Comparison of ENCODE assay signal across 12 mouse cellular contexts in genomic region chrX:167167282-167167681, GRCm38 (mm10). TPM values are rescaled to one million over a fixed set of nuclear protein-coding genes. Genes with fewer than 3 reads are reported as not detected.
DNase-seq lines count a peak whose midpoint lies in the region; ATAC-seq and TF ChIP-seq lines count a peak whose summit lies in the region.
"Had no signal": no experiment of that assay in that cellular context is flagged by ENCODE, and none has a peak within 500 bp of the region (broad histone marks: within the 10 kb centered on the region; RNA-seq: fewer than 3 reads in every experiment).

No protein-coding gene starts in this region.

- intact Hi-C loops in heart, postnatal 14 days (cut with DNase I) = no loop called here

- no peak overlapping the region for H3K4me3 ChIP-seq in liver, embryonic 16.5 days (ENCODE audit: low read depth, low read length)
- no peak overlapping the region for H3K4me3 ChIP-seq in forebrain, embryonic 13.5 days
- H3K4me3 ChIP-seq in midbrain, postnatal 0 days (ENCODE audit: low read depth, low read length) = no peak overlapping the region
- H3K4me3 ChIP-seq: embryonic facial prominence, embryonic 13.5 days had no signal

- H3K27me3 ChIP-seq in liver, embryonic 16.5 days (ENCODE audit: control insufficient read depth, insufficient read depth, low read depth, low read length) = no peaks in the 10 kb centered on the region; the same call in 1 of the 2 replicates
- peaks cover 18% of the 10 kb centered on the region; the same call in 1 of the 2 replicates for H3K27me3 ChIP-seq in forebrain, embryonic 13.5 days
- H3K27me3 ChIP-seq in midbrain, postnatal 0 days (ENCODE audit: insufficient read depth, low read length) = no peaks in the 10 kb centered on the region

- H3K27ac ChIP-seq in liver, embryonic 16.5 days (ENCODE audit: low read length) = no peak overlapping the region
- no peak overlapping the region for H3K27ac ChIP-seq in forebrain, embryonic 13.5 days
- H3K27ac ChIP-seq in midbrain, postnatal 0 days (ENCODE audit: low read depth, low read length) = no peak overlapping the region
- H3K27ac ChIP-seq: embryonic facial prominence, embryonic 13.5 days had no signal

- H3K4me2 ChIP-seq in liver, embryonic 16.5 days (ENCODE audit: low read depth, low read length) = no peak overlapping the region
- no peak overlapping the region for H3K4me2 ChIP-seq in forebrain, embryonic 13.5 days
- H3K4me2 ChIP-seq in midbrain, postnatal 0 days (ENCODE audit: low read depth, low read length, poor library complexity, severe bottlenecking) = no peak overlapping the region
- H3K4me2 ChIP-seq: embryonic facial prominence, embryonic 13.5 days had no signal

- H3K9ac ChIP-seq in liver, embryonic 16.5 days (ENCODE audit: low read depth, low read length) = no peak overlapping the region
- H3K9ac ChIP-seq in forebrain, embryonic 13.5 days = no peak overlapping the region
- no peak overlapping the region for H3K9ac ChIP-seq in midbrain, postnatal 0 days (replicated peaks; ENCODE audit: low read length, poor library complexity, severe bottlenecking)
- H3K9ac ChIP-seq: embryonic facial prominence, embryonic 13.5 days had no signal

- H3K9me3 ChIP-seq in liver, embryonic 16.5 days (replicated peaks; ENCODE audit: control insufficient read depth, low read length) = no peaks in the 10 kb centered on the region
- H3K9me3 ChIP-seq in forebrain, embryonic 13.5 days (replicated peaks) = no peaks in the 10 kb centered on the region
- H3K9me3 ChIP-seq in midbrain, postnatal 0 days (ENCODE audit: low read length) = no peaks in the 10 kb centered on the region
- H3K9me3 ChIP-seq: embryonic facial prominence, embryonic 13.5 days had no signal

- H3K36me3 ChIP-seq in liver, embryonic 16.5 days (ENCODE audit: control insufficient read depth, insufficient read depth) = no peaks in the 10 kb centered on the region
- H3K36me3 ChIP-seq in forebrain, embryonic 13.5 days (ENCODE audit: poor library complexity, severe bottlenecking) = no peaks in the 10 kb centered on the region
- H3K36me3 ChIP-seq in midbrain, postnatal 0 days (ENCODE audit: insufficient read depth, low read length) = no peaks in the 10 kb centered on the region
- H3K36me3 ChIP-seq: embryonic facial prominence, embryonic 13.5 days had no signal

- 0 out of 2 replicates have a peak, but pooled peaks have one; percentile 21 for ATAC-seq in liver, embryonic 16.5 days (ENCODE audit: low read depth)
- ATAC-seq in hematopoietic stem cell, adult 5-6 weeks (replicated peaks in 1 of 2; ENCODE audit: insufficient read depth in 1 of 2, low FRiP score in 2 of 2, low TSS enrichment in 1 of 2, low read depth in 1 of 2, poor library complexity in 2 of 2, severe bottlenecking in 2 of 2) = peak; percentile 68 to 71; a peak in 3 of 4 replicates
- ATAC-seq in monocyte, adult 5-6 weeks (replicated peaks; ENCODE audit: insufficient number of reproducible peaks, low FRiP score, low TSS enrichment, poor library complexity, severe bottlenecking) = peak; percentile 92
- ATAC-seq in forebrain, embryonic 13.5 days = no peak
- ATAC-seq in midbrain, postnatal 0 days (ENCODE audit: low FRiP score) = no peak
- ATAC-seq: midbrain, embryonic 16.5 days had no signal

- TF ChIP-seq CTCF in midbrain, postnatal 0 days (IDR thresholded peaks at IDR 0.05) = no peak

- DNase-seq in heart, adult 18-20 months = peak; percentile 52 to 76
- DNase-seq in heart, postnatal 14 days = no peak
- no peak for DNase-seq in liver
- DNase-seq in midbrain, postnatal 0 days (ENCODE audit: low spot score) = no peak
- DNase-seq: cerebellum, adult 11 months; right cerebral cortex, adult 18-20 months had no signal

- H3K4me1 ChIP-seq in liver, embryonic 16.5 days (ENCODE audit: control insufficient read depth, low read depth, low read length) = no peaks in the 10 kb centered on the region
- no peaks in the 10 kb centered on the region for H3K4me1 ChIP-seq in forebrain, embryonic 13.5 days
- no peaks in the 10 kb centered on the region for H3K4me1 ChIP-seq in midbrain, postnatal 0 days (ENCODE audit: insufficient read depth, low read length)
- H3K4me1 ChIP-seq: embryonic facial prominence, embryonic 13.5 days had no signal

- 33% methylated on average over 2 of the region's 2 CpGs for WGBS in liver, embryonic 16.5 days (ENCODE audit: insufficient replicate concordance)
- 52% methylated on average over 2 of the region's 2 CpGs for WGBS in forebrain, embryonic 13.5 days
- WGBS in midbrain, postnatal 0 days = 72% methylated on average over 2 of the region's 2 CpGs

RNA-seq across cellular contexts. Expression of gene Tmsb4x, which starts 41.8 kb away (rescaled TPM):
- 100 to 1,000 TPM; 525 to 536 TPM for total RNA-seq in heart, adult 18-20 months (2021)
- 100 to 1,000 TPM; 543 to 602 TPM for total RNA-seq in heart, postnatal 14 days (2021)
- 1,121 and 1,210 TPM in 2 replicates for polyA plus RNA-seq in liver, embryonic 16.5 days (2015; fragmentation: Nextera tagmentation; extraction: Ambion mirVana)
- total RNA-seq in hematopoietic stem cell, adult 5-6 weeks (2017) = 644 and 1,558 TPM in 2 replicates
- 8,846 to 11,803 TPM (median 11,494 TPM) in 3 replicates for total RNA-seq in monocyte, adult 5-6 weeks (2017)
- polyA plus RNA-seq in forebrain, embryonic 13.5 days (2015; fragmentation: Nextera tagmentation; extraction: Ambion mirVana) = 6,273 and 8,315 TPM in 2 replicates
- total RNA-seq in midbrain, postnatal 0 days (2014; rRNA removed) = 1,032 and 1,416 TPM in 2 replicates
- polyA plus RNA-seq in midbrain, postnatal 0 days (2015; fragmentation: Nextera tagmentation; extraction: Ambion mirVana) = 4,228 and 4,382 TPM in 2 replicates

Comparison
In these comparisons a context has a peak if more than half of its experiments do, and no peak if none do; other contexts are left out.
1. DNase-seq: peak in heart, adult 18-20 months (2 of 2); none in heart, postnatal 14 days (0 of 2), liver (single experiment) and midbrain, postnatal 0 days (single experiment).
2. ATAC-seq: peak in liver, embryonic 16.5 days (single experiment), hematopoietic stem cell, adult 5-6 weeks (2 of 2) and monocyte, adult 5-6 weeks (single experiment); none in forebrain, embryonic 13.5 days (single experiment) and midbrain, postnatal 0 days (single experiment).